Mouse (Mus musculus): ENCODE measurements at regions not wholly inside any gene's neighbourhood (a gene's known extent, or its start where the extent isn't known, plus 50 kb on each side); places are given as distances from the start of the nearest gene placed in this dataset.

DNA sequence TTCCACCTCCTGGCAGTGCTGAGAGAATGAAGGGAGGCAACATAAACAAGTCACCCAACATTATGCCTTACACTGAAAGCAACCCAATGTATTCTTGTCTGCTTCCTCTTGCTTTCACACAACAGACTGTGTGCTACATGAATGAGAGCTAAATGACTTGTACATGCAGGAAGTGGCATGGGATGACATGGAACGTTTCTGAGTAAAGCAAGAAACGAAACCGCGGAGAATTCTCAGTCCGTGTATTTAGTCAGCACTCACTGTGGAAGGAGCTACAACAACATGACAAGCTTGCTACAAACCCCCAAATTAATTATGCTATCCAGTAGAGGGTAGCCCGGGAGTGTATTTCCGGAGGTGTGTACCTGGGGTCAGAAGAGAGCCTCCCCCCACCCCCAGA is 349.4 kb upstream of the Fam92a start:
- ATAC-seq (ENCODE audit: insufficient number of reproducible peaks, insufficient read depth, low FRiP score, low TSS enrichment, low read depth) = no peak
- no peaks in the 10 kb centered on the region; the same call in 1 of the 2 replicates for H3K4me1 ChIP-seq (replicated peaks)
- no peaks in the 10 kb centered on the region for H3K36me3 ChIP-seq
- 94% methylated on average over 7 of the region's 7 CpGs for WGBS
- H3K9ac ChIP-seq (replicated peaks) = no peak overlapping the region
- H3K9me3 ChIP-seq = no peaks in the 10 kb centered on the region; the same call in 1 of the 2 replicates
- no peak overlapping the region for H3K4me2 ChIP-seq
- no peaks in the 10 kb centered on the region for H3K27me3 ChIP-seq
- H3K27ac ChIP-seq = no peak overlapping the region
- no peak overlapping the region for H3K4me3 ChIP-seq (replicated peaks)

DNA sequence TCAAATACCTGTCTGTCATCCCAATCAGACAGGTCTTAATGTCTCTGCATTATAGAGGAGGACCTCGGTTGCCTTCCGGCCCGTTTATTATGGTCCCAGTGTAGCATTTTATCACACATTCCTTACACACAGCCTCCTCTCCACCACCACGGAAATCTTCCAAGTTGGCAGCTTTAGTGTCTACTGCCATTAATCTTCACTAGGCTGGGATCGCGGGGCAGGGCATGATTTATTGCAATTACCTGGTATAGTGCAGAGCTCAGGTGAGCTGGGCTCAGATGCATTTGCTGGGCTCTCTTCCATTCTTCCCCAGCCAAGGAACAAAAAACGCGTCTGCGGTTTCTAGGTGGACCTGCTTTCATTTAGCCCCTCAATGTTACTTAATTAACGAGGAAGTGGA is 344.7 kb upstream of the Fam92a start:
- Histone ChIP-seq H3K4me1 (replicated peaks) (peaks cover 5% of the 10 kb centered on the region; the same call in 1 of the 2 replicates), H3K4me3 (replicated peaks) (no peak overlapping the region), H3K27me3 (no peaks in the 10 kb centered on the region), H3K4me2 (no peak overlapping the region), H3K9me3 (no peaks in the 10 kb centered on the region), H3K9ac (replicated peaks) (no peak overlapping the region), H3K36me3 (no peaks in the 10 kb centered on the region), H3K27ac (no peak overlapping the region)
- ATAC-seq (ENCODE audit: insufficient number of reproducible peaks, insufficient read depth, low FRiP score, low TSS enrichment, low read depth) = no peak
- WGBS = 78% methylated on average over 10 of the region's 10 CpGs

DNA sequence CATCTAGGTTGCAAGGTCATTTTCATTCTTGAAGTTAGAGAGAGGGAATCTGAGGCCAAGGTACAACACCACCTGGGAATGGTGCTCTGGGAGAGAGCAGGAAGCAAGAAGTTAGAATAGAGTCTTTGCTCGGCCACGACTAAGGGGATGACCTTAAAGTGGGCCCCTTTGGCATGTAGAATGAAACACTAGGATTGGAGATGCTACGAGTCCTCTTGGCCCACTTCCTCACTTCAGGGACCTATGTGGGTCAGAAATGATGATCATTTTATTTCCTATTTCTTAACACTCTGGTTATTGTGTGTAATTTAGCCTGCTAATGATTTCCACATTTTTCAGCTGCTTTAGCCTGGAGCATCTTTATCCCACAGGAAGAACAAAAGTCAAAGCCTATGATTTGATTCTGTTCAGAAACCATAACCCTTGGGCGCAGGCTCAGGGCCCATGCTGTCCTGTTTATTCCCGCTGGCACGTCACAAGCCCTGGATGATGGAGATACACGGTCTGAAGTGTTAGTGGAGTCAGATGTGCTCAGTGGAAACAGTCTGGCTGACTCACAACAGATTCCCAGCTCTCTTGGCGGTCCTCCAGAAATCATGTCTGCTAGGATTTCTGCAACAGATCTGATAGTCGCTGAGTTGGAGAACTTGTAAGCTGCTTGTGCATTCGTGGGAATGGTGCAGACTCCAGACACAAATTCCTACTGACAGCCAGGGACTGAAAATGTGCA is 340.0 kb upstream of the Fam92a start:
- Histone ChIP-seq H3K4me3 (replicated peaks) (no peak overlapping the region), H3K27ac (0 out of 2 replicates have a peak overlapping the region, but pooled peaks have one; percentile 23), H3K4me1 (replicated peaks) (peaks cover 16% of the 10 kb centered on the region), H3K27me3 (no peaks in the 10 kb centered on the region), H3K36me3 (no peaks in the 10 kb centered on the region), H3K9ac (replicated peaks) (no peak overlapping the region), H3K4me2 (no peak overlapping the region), H3K9me3 (no peaks in the 10 kb centered on the region)
- WGBS = 62% methylated on average over 10 of the region's 10 CpGs
- peak; percentile 26; the same call in 1 of the 2 replicates for ATAC-seq (ENCODE audit: insufficient number of reproducible peaks, insufficient read depth, low FRiP score, low TSS enrichment, low read depth)

- WGBS = 33% methylated on average over 8 of the region's 8 CpGs
- H3K27ac ChIP-seq = peak overlapping the region; percentile 72; the same call in 1 of the 2 replicates
- peaks cover 21% of the 10 kb centered on the region for H3K4me1 ChIP-seq (replicated peaks)
- 0 out of 2 replicates have a peak overlapping the region, but pooled peaks have one; percentile 17 for H3K4me2 ChIP-seq
- no peaks in the 10 kb centered on the region for H3K9me3 ChIP-seq
- H3K27me3 ChIP-seq = no peaks in the 10 kb centered on the region
- H3K4me3 ChIP-seq (replicated peaks) = no peak overlapping the region
- peak; percentile 63; the same call in 1 of the 2 replicates for ATAC-seq (ENCODE audit: insufficient number of reproducible peaks, insufficient read depth, low FRiP score, low TSS enrichment, low read depth)
- no peak overlapping the region for H3K9ac ChIP-seq (replicated peaks)
- H3K36me3 ChIP-seq = no peaks in the 10 kb centered on the region
These were observed 335.2 kb upstream of the Fam92a start for GRCm38 (mm10) chr4:12506851-12507551.

DNA sequence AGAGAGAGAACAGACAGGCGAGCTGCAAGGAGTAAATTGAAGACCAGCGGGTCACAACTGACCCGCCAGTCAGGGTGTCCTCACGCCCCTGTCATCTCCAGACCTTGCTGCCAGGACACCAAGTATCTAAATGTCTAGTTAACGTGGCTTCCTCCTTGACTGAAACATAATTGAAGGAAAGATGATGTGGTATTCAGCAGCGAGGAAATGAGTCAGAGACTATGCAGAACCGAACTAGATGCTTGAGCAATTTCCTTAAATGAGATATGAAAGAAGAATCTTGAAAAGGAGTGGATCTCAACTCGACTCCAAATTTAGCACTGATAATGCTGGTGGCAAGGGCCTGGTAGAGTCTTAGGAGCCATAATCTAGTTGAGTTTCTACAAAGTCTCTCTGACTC is 329.3 kb upstream of the Fam92a start:
- peaks cover 6% of the 10 kb centered on the region; the same call in 1 of the 2 replicates for H3K4me1 ChIP-seq (replicated peaks)
- ATAC-seq (ENCODE audit: insufficient number of reproducible peaks, insufficient read depth, low FRiP score, low TSS enrichment, low read depth) = no peak
- 88% methylated on average over 7 of the region's 8 CpGs for WGBS
- H3K9ac ChIP-seq (replicated peaks) = no peak overlapping the region
- H3K4me2 ChIP-seq = no peak overlapping the region
- H3K27ac ChIP-seq = no peak overlapping the region
- H3K9me3 ChIP-seq = no peaks in the 10 kb centered on the region
- no peak overlapping the region for H3K4me3 ChIP-seq (replicated peaks)
- H3K27me3 ChIP-seq = no peaks in the 10 kb centered on the region
- H3K36me3 ChIP-seq = no peaks in the 10 kb centered on the region

- H3K36me3 ChIP-seq = no peaks in the 10 kb centered on the region
- no peak overlapping the region for H3K9ac ChIP-seq (replicated peaks)
- WGBS = 79% methylated on average over 4 of the region's 4 CpGs
- H3K4me2 ChIP-seq = no peak overlapping the region
- no peaks in the 10 kb centered on the region for H3K9me3 ChIP-seq
- no peaks in the 10 kb centered on the region for H3K27me3 ChIP-seq
- no peak overlapping the region for H3K4me3 ChIP-seq (replicated peaks)
- ATAC-seq (ENCODE audit: insufficient number of reproducible peaks, insufficient read depth, low FRiP score, low TSS enrichment, low read depth) = no peak
- no peak overlapping the region for H3K27ac ChIP-seq
- H3K4me1 ChIP-seq (replicated peaks) = peaks cover 6% of the 10 kb centered on the region; the same call in 1 of the 2 replicates
These were observed 326.6 kb upstream of the Fam92a start for GRCm38 (mm10) chr4:12498426-12498825.

DNA sequence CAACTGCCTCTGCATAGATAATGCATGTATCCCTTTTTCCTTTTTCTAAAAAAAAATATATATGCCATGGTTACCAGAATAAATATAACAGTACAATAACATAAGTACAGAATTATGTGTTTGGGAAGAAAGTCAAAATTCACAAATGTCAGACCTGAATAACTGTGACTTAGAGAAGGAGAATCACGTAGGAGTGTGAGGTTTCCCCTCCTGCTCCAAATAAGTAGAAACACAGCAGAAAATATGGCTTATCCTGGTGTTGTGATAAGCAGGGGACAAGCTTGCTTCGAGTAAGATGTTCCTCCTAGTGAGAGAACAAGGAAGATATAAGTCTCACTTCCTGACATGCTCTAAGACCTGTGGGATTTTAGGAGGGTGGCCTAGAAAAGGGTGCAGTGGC is 320.7 kb upstream of the Fam92a start:
- no peaks in the 10 kb centered on the region for H3K4me1 ChIP-seq (replicated peaks)
- 79% methylated on average over 2 of the region's 2 CpGs for WGBS
- H3K4me3 ChIP-seq (replicated peaks) = no peak overlapping the region
- H3K9me3 ChIP-seq = no peaks in the 10 kb centered on the region
- no peak overlapping the region for H3K9ac ChIP-seq (replicated peaks)
- H3K36me3 ChIP-seq = no peaks in the 10 kb centered on the region
- H3K27ac ChIP-seq = no peak overlapping the region
- no peaks in the 10 kb centered on the region for H3K27me3 ChIP-seq
- no peak overlapping the region for H3K4me2 ChIP-seq
- no peak for ATAC-seq (ENCODE audit: insufficient number of reproducible peaks, insufficient read depth, low FRiP score, low TSS enrichment, low read depth)

GRCm38 (mm10) chr4:12491306-12491705 is 319.5 kb upstream of the Fam92a start:
- 71% methylated on average over 6 of the region's 6 CpGs for WGBS
- no peak overlapping the region for H3K4me2 ChIP-seq
- H3K9ac ChIP-seq (replicated peaks) = no peak overlapping the region
- H3K4me3 ChIP-seq (replicated peaks) = no peak overlapping the region
- no peaks in the 10 kb centered on the region for H3K4me1 ChIP-seq (replicated peaks)
- H3K36me3 ChIP-seq = no peaks in the 10 kb centered on the region
- no peak overlapping the region for H3K27ac ChIP-seq
- ATAC-seq (ENCODE audit: insufficient number of reproducible peaks, insufficient read depth, low FRiP score, low TSS enrichment, low read depth) = no peak
- H3K27me3 ChIP-seq = no peaks in the 10 kb centered on the region
- no peaks in the 10 kb centered on the region for H3K9me3 ChIP-seq

- 65% methylated on average over 3 of the region's 3 CpGs for WGBS
- no peaks in the 10 kb centered on the region for H3K27me3 ChIP-seq
- H3K9ac ChIP-seq (replicated peaks) = no peak overlapping the region
- H3K4me1 ChIP-seq (replicated peaks) = no peaks in the 10 kb centered on the region
- H3K36me3 ChIP-seq = no peaks in the 10 kb centered on the region
- no peak overlapping the region for H3K27ac ChIP-seq
- no peak for ATAC-seq (ENCODE audit: insufficient number of reproducible peaks, insufficient read depth, low FRiP score, low TSS enrichment, low read depth)
- H3K9me3 ChIP-seq = no peaks in the 10 kb centered on the region
- no peak overlapping the region for H3K4me3 ChIP-seq (replicated peaks)
- H3K4me2 ChIP-seq = no peak overlapping the region
These were observed 318.3 kb upstream of the Fam92a start for GRCm38 (mm10) chr4:12490066-12490465.

DNA sequence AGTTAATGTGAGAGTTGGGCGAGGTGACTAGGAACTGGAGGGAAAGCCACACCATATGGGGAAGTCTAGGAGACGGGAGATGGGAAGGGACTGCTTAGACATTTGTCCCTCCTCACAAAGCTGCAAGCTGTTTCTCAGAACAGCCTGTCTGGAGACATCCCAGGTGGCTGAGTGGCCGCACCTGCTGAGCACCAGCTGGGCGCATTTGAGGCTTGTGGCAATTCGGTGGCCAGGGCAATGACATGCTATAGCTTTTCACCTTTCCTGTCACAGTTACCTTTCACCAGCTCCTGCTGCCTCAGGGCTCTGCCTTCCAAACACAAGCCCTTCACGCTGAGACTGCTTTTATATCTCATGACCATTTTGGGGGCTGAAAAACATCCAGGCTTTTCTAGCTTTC is 317.5 kb upstream of the Fam92a start:
- Histone ChIP-seq H3K4me1 (replicated peaks) (no peaks in the 10 kb centered on the region), H3K4me3 (replicated peaks) (no peak overlapping the region), H3K9ac (replicated peaks) (no peak overlapping the region), H3K27me3 (no peaks in the 10 kb centered on the region), H3K4me2 (no peak overlapping the region), H3K9me3 (no peaks in the 10 kb centered on the region), H3K27ac (no peak overlapping the region), H3K36me3 (no peaks in the 10 kb centered on the region)
- ATAC-seq (ENCODE audit: insufficient number of reproducible peaks, insufficient read depth, low FRiP score, low TSS enrichment, low read depth) = no peak
- 50% methylated on average over 6 of the region's 6 CpGs for WGBS

DNA sequence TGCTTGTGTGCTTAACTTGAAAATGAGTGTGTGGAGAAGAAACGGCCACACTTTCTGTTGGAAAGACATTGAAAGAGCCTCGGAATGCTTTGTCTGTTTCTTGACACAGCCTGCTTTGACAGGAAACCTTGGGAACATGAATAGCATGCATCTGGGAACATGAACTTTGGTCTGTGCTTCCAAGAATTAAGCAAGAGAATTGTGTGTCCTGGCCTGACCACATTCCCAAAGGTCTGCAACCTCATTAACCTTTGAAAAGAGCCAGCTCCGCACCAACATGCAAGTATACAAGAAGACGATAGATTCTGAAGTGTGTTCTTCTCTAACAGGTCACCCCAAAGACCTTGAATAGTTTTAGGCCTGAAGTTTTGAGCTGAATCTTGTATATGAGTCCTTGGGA is 309.7 kb upstream of the Fam92a start:
- Histone ChIP-seq H3K4me1 (replicated peaks) (no peaks in the 10 kb centered on the region), H3K9ac (replicated peaks) (no peak overlapping the region), H3K27me3 (no peaks in the 10 kb centered on the region), H3K27ac (no peak overlapping the region), H3K36me3 (no peaks in the 10 kb centered on the region), H3K9me3 (no peaks in the 10 kb centered on the region), H3K4me3 (replicated peaks) (no peak overlapping the region), H3K4me2 (no peak overlapping the region)
- 83% methylated on average over 4 of the region's 4 CpGs for WGBS
- no peak for ATAC-seq (ENCODE audit: insufficient number of reproducible peaks, insufficient read depth, low FRiP score, low TSS enrichment, low read depth)

Measured in limb, embryonic 12.5 days (tissue).